Mouse (Mus musculus): Measurements from ENCODE around the gene Fxyd7.

DNA sequence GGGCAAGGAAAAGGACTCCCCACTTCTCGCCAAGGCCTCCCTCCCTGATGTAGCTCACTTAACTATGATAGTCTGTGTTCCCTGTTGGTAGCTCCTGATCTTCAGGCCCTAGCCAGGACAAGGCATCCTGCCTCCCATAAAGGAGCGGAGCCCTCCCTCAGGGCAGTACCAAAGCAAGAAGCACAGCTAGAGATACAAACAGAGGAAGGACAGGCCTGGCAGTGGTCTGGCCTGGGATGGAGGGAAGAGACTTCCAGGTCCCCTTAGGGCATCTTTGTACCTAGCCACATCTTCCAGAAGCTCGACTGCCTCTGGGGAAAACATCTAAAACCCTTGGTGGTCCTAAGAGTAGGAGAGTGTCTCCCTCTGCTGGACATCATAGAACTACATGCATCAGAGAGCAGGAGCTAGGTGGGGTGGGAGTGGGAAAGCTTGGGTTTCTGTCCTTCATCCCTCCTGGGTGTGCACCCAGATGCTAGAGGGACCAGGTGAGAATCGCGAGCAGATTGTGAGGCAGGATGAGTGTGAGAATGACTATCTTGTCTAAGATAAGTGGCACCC is 26.7 kb upstream of the Fxyd7 start:
- TF ChIP-seq POLR2A (IDR thresholded peaks at IDR 0.05; ENCODE audit: insufficient read length, low read depth) (no peak), TCF12 (IDR thresholded peaks at IDR 0.05; ENCODE audit: insufficient read depth, poor library complexity, severe bottlenecking) (no peak), USF1 (IDR thresholded peaks at IDR 0.05; ENCODE audit: low read depth) (no peak), MYOD1 (IDR thresholded peaks at IDR 0.05; ENCODE audit: control insufficient read depth in 1 of 3, insufficient read length in 2 of 3, low read depth in 2 of 3) (no peak)

Data from myocyte (in vitro differentiated cells).